Mouse (Mus musculus) heart, adult 2 months (tissue): ENCODE results near the gene Ccl6. TPM values are rescaled to one million over a fixed set of nuclear protein-coding genes. Genes with fewer than 3 reads are reported as not detected.

ENCODE experiments used
- DNase-seq, 2 experiments: peaks; one replicate each; pipeline ENCODE4 v3.0.0; 2021
- H3K27ac ChIP-seq: fragments of 200-600 bp; 2 replicates; pipeline ENCODE4 v1.8.1; 2022
- H3K27me3 ChIP-seq: fragments of 200-500 bp; 2 replicates; pipeline ENCODE4 v1.6.1; 2012; ENCODE audit warnings: mild to moderate bottlenecking, low read length, inconsistent platforms, mixed read lengths; ENCODE audit not compliant: control insufficient read depth, insufficient read depth
- H3K36me3 ChIP-seq: fragments of 200-500 bp; 2 replicates; pipeline ENCODE4 v1.6.1; 2012; ENCODE audit warnings: low read length, inconsistent platforms; ENCODE audit not compliant: control insufficient read depth, insufficient read depth
- H3K4me1 ChIP-seq: fragments of 200-500 bp; 2 replicates; pipeline ENCODE4 v1.6.1; 2011; ENCODE audit warnings: low read length; ENCODE audit not compliant: control insufficient read depth, insufficient read depth
- H3K4me3 ChIP-seq: fragments of 200-600 bp; 2 replicates; pipeline ENCODE4 v1.8.1; 2022
- H3K79me2 ChIP-seq: fragments of 200-500 bp; replicated peaks from 2 replicates; pipeline ENCODE4 v1.6.1; 2012; ENCODE audit warnings: mild to moderate bottlenecking, inconsistent platforms, low read length, moderate library complexity, mixed read lengths; ENCODE audit not compliant: control insufficient read depth, insufficient read depth
- H3K9ac ChIP-seq: fragments of 200-500 bp; 2 replicates; pipeline ENCODE4 v1.6.1; 2012; ENCODE audit warnings: low read depth, mild to moderate bottlenecking, control low read depth, inconsistent platforms, low read length, mixed read lengths
- CTCF ChIP-seq: fragments of 200-600 bp; IDR thresholded peaks from 2 replicates; pipeline ENCODE4 v1.8.1; 2022; ENCODE audit warnings: antibody characterized with exemption, mild to moderate bottlenecking, moderate library complexity
- EP300 ChIP-seq: fragments of 200-500 bp; IDR thresholded peaks from 2 replicates; pipeline ENCODE4 v1.6.1; 2011; ENCODE audit warnings: low read depth, low read length, control low read depth; ENCODE audit not compliant: insufficient read depth
- POLR2A ChIP-seq: fragments of 200-500 bp; IDR thresholded peaks from 2 replicates; pipeline ENCODE4 v1.6.1; 2011; ENCODE audit warnings: mild to moderate bottlenecking, low read depth, low read length, control low read depth; ENCODE audit not compliant: insufficient read depth
- WGBS: fragments of 180-500 bp; shearing (Covaris S2); methylation state at CpG from one replicate; pipeline ENCODE4 v1.1.7; 2018; 5-methylcytosine and 5-hydroxymethylcytosine counted together
- intact Hi-C: fragments of 180-260 bp; cut with DNase I; formaldehyde crosslinking; loops from one replicate; pipeline ENCODE4 v1.15.1; 2025
- polyA plus RNA-seq: library from polyadenylated mRNA; depleted of rRNA; stranded (reverse); fragments of >200 nt; gene quantifications from 2 replicates; pipeline ENCODE4 v1.2.3, GENCODE M21; 2012; rRNA removed
- total RNA-seq, 2 experiments: library from RNA; stranded (reverse); gene quantifications; 2 replicates each; pipeline ENCODE4 v1.2.3; 2021

Ccl6 gene
- total and polyA plus RNA-seq, 3 experiments, result 13.0 to 25.4 (median 21.5) TPM

DNA sequence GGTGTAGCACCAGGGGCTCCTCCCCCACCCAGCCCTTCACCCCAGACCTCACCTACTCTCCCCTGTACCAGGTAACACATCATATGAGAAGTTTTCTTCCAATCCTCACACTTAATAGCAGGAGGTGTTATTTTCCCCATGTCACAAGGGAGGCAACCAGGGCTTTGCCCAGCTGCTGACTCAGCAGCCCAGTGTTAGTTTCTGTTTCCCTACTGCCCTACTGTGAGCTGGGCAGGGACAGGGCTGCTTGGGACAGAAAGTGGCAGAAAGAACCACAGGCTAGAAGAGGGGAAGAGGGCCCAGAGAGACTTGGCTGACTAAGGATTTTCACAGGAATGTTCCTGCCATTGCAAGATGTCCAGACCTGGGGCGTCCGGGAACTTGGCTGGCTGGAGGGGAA lies 52.0 kb downstream of the Ccl6 start:
- Histone ChIP-seq H3K9ac (no peak overlapping the region), H3K4me3 (no peak overlapping the region), H3K27ac (no peak overlapping the region), H3K36me3 (no peaks in the 10 kb centered on the region), H3K79me2 (no peaks in the 10 kb centered on the region), H3K27me3 (no peaks in the 10 kb centered on the region), H3K4me1 (no peaks in the 10 kb centered on the region)
- 88% methylated on average over 2 of the region's 2 CpGs for WGBS
- intact Hi-C loops, result no loop called here
- DNase-seq, result peak in 1 of 2 experiments; percentile 20
- TF ChIP-seq CTCF (no peak), EP300 (no peak), POLR2A (no peak)

DNA sequence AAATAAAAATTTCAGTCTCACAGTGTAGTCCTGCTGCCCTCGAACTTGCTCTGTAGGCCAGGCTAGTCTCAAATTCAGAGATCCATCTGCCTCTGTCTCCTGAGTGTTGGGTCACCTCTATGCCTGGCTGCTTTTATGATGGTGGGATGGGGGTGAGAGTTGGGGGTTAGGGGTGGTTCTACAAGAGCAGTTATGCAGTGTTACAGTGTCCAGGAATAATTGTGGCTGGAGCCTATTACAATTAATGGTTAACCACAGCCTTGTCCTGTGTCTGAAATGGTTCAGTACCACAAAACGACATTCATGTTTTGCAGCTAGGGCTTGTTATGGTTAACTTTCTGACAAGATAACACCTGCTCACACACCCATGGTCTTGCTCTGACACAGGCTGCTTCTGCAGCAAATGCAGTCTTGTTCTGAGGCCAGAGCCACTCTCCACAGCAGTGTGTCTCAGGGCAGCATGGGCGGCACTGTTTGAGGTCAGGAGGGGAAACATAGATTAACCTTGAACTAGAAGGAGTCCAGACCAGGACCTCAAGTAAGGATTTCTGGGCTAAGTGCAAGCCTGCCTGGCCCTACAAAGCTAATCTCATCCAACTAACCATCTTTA lies 54.1 kb downstream of the Ccl6 start:
- no peak overlapping the region for H3K9ac ChIP-seq
- TF ChIP-seq POLR2A (no peak), EP300 (no peak), CTCF (no peak)
- intact Hi-C loops, result no loop called here
- H3K4me3 ChIP-seq, result no peak overlapping the region
- 86% methylated on average over 3 of the region's 3 CpGs for WGBS
- no peaks in the 10 kb centered on the region for H3K36me3 ChIP-seq
- no peak overlapping the region for H3K27ac ChIP-seq
- H3K27me3 ChIP-seq, result no peaks in the 10 kb centered on the region
- DNase-seq, result no peak
- H3K79me2 ChIP-seq, result no peaks in the 10 kb centered on the region
- H3K4me1 ChIP-seq, result peaks cover 3% of the 10 kb centered on the region

Other genes with a start within 250 kb of the Ccl6 start
- gene Rasl10b, start 183.9 kb downstream of the Ccl6 start, total RNA-seq, result 10 to 100 TPM; 61.9 to 77.8 TPM
- 70.8 and 71.6 TPM in 2 replicates for gene Rasl10b, start 183.9 kb downstream of the Ccl6 start, polyA plus RNA-seq
- not detected for gene Gas2l2, start 163.6 kb downstream of the Ccl6 start, total RNA-seq
- 0.10 TPM in 1 of 2 replicates, not detected in the other for gene Gas2l2, start 163.6 kb downstream of the Ccl6 start, polyA plus RNA-seq
- not detected for gene 1700020L24Rik, start 155.4 kb downstream of the Ccl6 start, total RNA-seq
- gene 1700020L24Rik, start 155.4 kb downstream of the Ccl6 start, polyA plus RNA-seq, result 0.27 TPM in 1 of 2 replicates, not detected in the other
- 1 to 10 TPM; 4.7 to 4.9 TPM for gene Mmp28, start 130.0 kb downstream of the Ccl6 start, total RNA-seq
- 3.3 and 4.4 TPM in 2 replicates for gene Mmp28, start 130.0 kb downstream of the Ccl6 start, polyA plus RNA-seq
- 10 to 100 TPM; 34.2 to 39.6 TPM for gene Taf15, start 120.0 kb downstream of the Ccl6 start, total RNA-seq
- 9.1 and 15.2 TPM in 2 replicates for gene Taf15, start 120.0 kb downstream of the Ccl6 start, polyA plus RNA-seq
- not detected for gene Heatr9, start 70.9 kb downstream of the Ccl6 start, total RNA-seq
- not detected in 2 replicates for gene Heatr9, start 70.9 kb downstream of the Ccl6 start, polyA plus RNA-seq
- under 1 TPM in 1 of 2 experiments, not detected in 1; 0.80 TPM for gene Ccl5, start 62.6 kb downstream of the Ccl6 start, total RNA-seq
- 2.5 and 20.2 TPM in 2 replicates for gene Ccl5, start 62.6 kb downstream of the Ccl6 start, polyA plus RNA-seq
- gene Ccl9, start 14.5 kb downstream of the Ccl6 start, total RNA-seq, result 10 to 100 TPM; 12.6 to 13.7 TPM
- 4.3 and 6.7 TPM in 2 replicates for gene Ccl9, start 14.5 kb downstream of the Ccl6 start, polyA plus RNA-seq
- gene Rpl9-ps1, start 52.5 kb upstream of the Ccl6 start, total RNA-seq, result not detected
- not detected in 2 replicates for gene Rpl9-ps1, start 52.5 kb upstream of the Ccl6 start, polyA plus RNA-seq
- gene Ccl3, start 56.3 kb upstream of the Ccl6 start, total RNA-seq, result not detected
- 0.59 and 0.92 TPM in 2 replicates for gene Ccl3, start 56.3 kb upstream of the Ccl6 start, polyA plus RNA-seq
- gene Ccl4, start 69.5 kb upstream of the Ccl6 start, total RNA-seq, result not detected
- 0.61 and 1.00 TPM in 2 replicates for gene Ccl4, start 69.5 kb upstream of the Ccl6 start, polyA plus RNA-seq
- 1 to 10 TPM; 4.3 to 4.5 TPM for gene Wfdc17, start 110.9 kb upstream of the Ccl6 start, total RNA-seq
- gene Wfdc17, start 110.9 kb upstream of the Ccl6 start, polyA plus RNA-seq, result 7.1 and 9.0 TPM in 2 replicates
- gene Wfdc18, start 115.9 kb upstream of the Ccl6 start, total RNA-seq, result not detected
- not detected in 2 replicates for gene Wfdc18, start 115.9 kb upstream of the Ccl6 start, polyA plus RNA-seq
- gene Wfdc21, start 153.9 kb upstream of the Ccl6 start, total RNA-seq, result not detected
- gene Wfdc21, start 153.9 kb upstream of the Ccl6 start, polyA plus RNA-seq, result 1.3 and 2.8 TPM in 2 replicates
- gene Heatr6, start 160.6 kb upstream of the Ccl6 start, total RNA-seq, result 1 to 10 TPM; 6.3 TPM
- gene Heatr6, start 160.6 kb upstream of the Ccl6 start, polyA plus RNA-seq, result 5.4 and 8.4 TPM in 2 replicates